Mouse (Mus musculus) lung, embryonic 14.5 days (tissue): ENCODE results near the gene Pak7. TPM values are rescaled to one million over a fixed set of nuclear protein-coding genes. Genes with fewer than 3 reads are reported as not detected.
"Not testable (repeated sequence)": the region's sequence is repeated elsewhere in the genome, so short reads cannot be mapped to it uniquely, and the experiment has no call there.

Experiments
- ATAC-seq: fragments of 200-750 bp; cut with Nextera tagmentation; 2 replicates; pipeline ENCODE4 v1.8.0; 2017; ENCODE audit warnings: mild to moderate bottlenecking, moderate TSS enrichment, moderate library complexity; ENCODE audit not compliant: insufficient read depth
- DNase-seq: peaks from one replicate; pipeline ENCODE4 v3.0.0-alpha.2; 2015
- H3K27ac ChIP-seq: fragments of 300-500 bp; sonication (generic); 2 replicates; pipeline ENCODE4 v1.5.1; 2014; ENCODE audit warnings: low read depth, mild to moderate bottlenecking, moderate library complexity
- H3K27me3 ChIP-seq: fragments of 300-500 bp; sonication (generic); 2 replicates; pipeline ENCODE4 v1.6.1; 2014; ENCODE audit warnings: low read length, control low read depth; ENCODE audit not compliant: insufficient read depth
- H3K36me3 ChIP-seq: fragments of 300-500 bp; sonication (generic); 2 replicates; pipeline ENCODE4 v1.6.1; 2014; ENCODE audit warnings: control low read depth; ENCODE audit not compliant: insufficient read depth
- H3K4me1 ChIP-seq: fragments of 300-500 bp; sonication (generic); 2 replicates; pipeline ENCODE4 v1.6.1; 2014; ENCODE audit warnings: antibody characterized with exemption, control low read depth; ENCODE audit not compliant: insufficient read depth
- H3K4me2 ChIP-seq: fragments of 300-500 bp; sonication (generic); 2 replicates; pipeline ENCODE4 v1.6.1; 2014; ENCODE audit warnings: mild to moderate bottlenecking
- H3K4me3 ChIP-seq: fragments of 300-500 bp; sonication (generic); 2 replicates; pipeline ENCODE4 v1.5.1; 2014; ENCODE audit warnings: low read depth, low read length
- H3K9ac ChIP-seq: fragments of 300-500 bp; sonication (generic); 2 replicates; pipeline ENCODE4 v1.6.1; 2014
- H3K9me3 ChIP-seq: fragments of 300-500 bp; sonication (generic); 2 replicates; pipeline ENCODE4 v1.6.1; 2016; ENCODE audit warnings: low read depth, low read length, control low read depth
- CTCF ChIP-seq: IDR thresholded peaks from 2 replicates; pipeline ENCODE4 v1.5.1; 2016; ENCODE audit warnings: antibody characterized with exemption, low read depth
- WGBS: fragments of 180-500 bp; shearing (Covaris S2); extraction: QIAGEN DNeasy Blood & Tissue Kit; methylation state at CpG from one replicate; pipeline ENCODE4 v1.1.7; 2014; 5-methylcytosine and 5-hydroxymethylcytosine counted together
- polyA plus RNA-seq: library from polyadenylated mRNA; unstranded; fragments of >200 nt; fragmentation: Nextera tagmentation; extraction: Ambion mirVana; gene quantifications from 2 replicates; pipeline ENCODE4 v1.2.1, GENCODE M21; 2014

Gene Pak7
- polyA plus RNA-seq, 1 experiment from 2014 or later, result 0.64 TPM

GRCm38 (mm10) chr2:136308743-136309142, 79.0 kb downstream of the Pak7 start:
- peak; percentile 4 for DNase-seq
- H3K9ac ChIP-seq, result no peak overlapping the region
- H3K27ac ChIP-seq, result no peak overlapping the region
- no peaks in the 10 kb centered on the region for H3K9me3 ChIP-seq
- TF ChIP-seq CTCF, result no peak
- no peaks in the 10 kb centered on the region for H3K4me1 ChIP-seq
- no peak overlapping the region for H3K4me2 ChIP-seq
- WGBS, result 67% methylated on average over 4 of the region's 4 CpGs
- ATAC-seq, result no peak
- no peaks in the 10 kb centered on the region for H3K36me3 ChIP-seq
- H3K4me3 ChIP-seq, result no peak overlapping the region
- no peaks in the 10 kb centered on the region for H3K27me3 ChIP-seq

- no peak overlapping the region for H3K9ac ChIP-seq
- no peak for TF ChIP-seq CTCF
Measured at GRCm38 (mm10) chr2:136302201-136302600, 85.6 kb downstream of the Pak7 start.

GRCm38 (mm10) chr2:136301406-136301805, 86.4 kb downstream of the Pak7 start:
- ATAC-seq, result no peak
- DNase-seq, result no peak

More at GRCm38 (mm10) chr2:136302201-136302600, 85.6 kb downstream of the Pak7 start:
- no peak for DNase-seq
- H3K36me3 ChIP-seq, result no peaks in the 10 kb centered on the region
- H3K27ac ChIP-seq, result no peak overlapping the region
- H3K4me2 ChIP-seq, result no peak overlapping the region
- no peak overlapping the region for H3K4me3 ChIP-seq
- ATAC-seq, result no peak
- H3K9me3 ChIP-seq, result no peaks in the 10 kb centered on the region
- WGBS, result 59% methylated on average over 2 of the region's 2 CpGs
- no peaks in the 10 kb centered on the region for H3K4me1 ChIP-seq
- H3K27me3 ChIP-seq, result no peaks in the 10 kb centered on the region

DNA sequence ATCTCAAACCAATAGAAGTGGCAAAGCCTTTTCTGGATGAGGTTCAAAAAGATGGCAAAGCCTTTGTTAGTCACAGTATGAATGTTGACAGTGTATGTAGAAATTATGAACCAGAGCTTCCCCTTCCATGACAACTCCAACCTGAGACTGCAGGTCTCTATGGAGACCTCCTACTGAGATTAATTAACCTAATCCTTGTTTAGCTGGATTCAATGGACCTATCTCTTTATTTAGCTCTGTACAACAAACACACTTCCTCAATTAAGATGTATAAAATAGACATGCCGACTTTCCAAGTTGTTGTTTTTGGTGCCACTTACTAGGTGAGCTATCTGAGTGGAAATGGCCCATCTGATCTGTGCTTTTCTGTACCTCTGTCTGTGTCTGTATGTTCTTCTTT, 90.4 kb downstream of the Pak7 start:
- ATAC-seq (no peak), DNase-seq (no peak)
- 64% methylated on average over 1 of the region's 1 CpGs for WGBS
- no peak for TF ChIP-seq CTCF
- H3K4me1 ChIP-seq, result no peaks in the 10 kb centered on the region
- no peaks in the 10 kb centered on the region for H3K9me3 ChIP-seq
- no peaks in the 10 kb centered on the region for H3K36me3 ChIP-seq
- H3K27me3 ChIP-seq, result no peaks in the 10 kb centered on the region
- H3K9ac ChIP-seq, result no peak overlapping the region
- H3K4me3 ChIP-seq, result no peak overlapping the region
- H3K27ac ChIP-seq, result no peak overlapping the region
- no peak overlapping the region for H3K4me2 ChIP-seq

More at GRCm38 (mm10) chr2:136301406-136301805, 86.4 kb downstream of the Pak7 start:
- Histone ChIP-seq H3K4me3 (no peak overlapping the region), H3K27me3 (no peaks in the 10 kb centered on the region), H3K9me3 (no peaks in the 10 kb centered on the region), H3K27ac (no peak overlapping the region), H3K4me2 (no peak overlapping the region), H3K4me1 (no peaks in the 10 kb centered on the region), H3K9ac (no peak overlapping the region), H3K36me3 (no peaks in the 10 kb centered on the region)
- TF ChIP-seq CTCF, result no peak

GRCm38 (mm10) chr2:136282043-136282442, 105.7 kb downstream of the Pak7 start:
- Histone ChIP-seq H3K4me2 (no peak overlapping the region), H3K36me3 (no peaks in the 10 kb centered on the region), H3K27ac (no peak overlapping the region), H3K27me3 (no peaks in the 10 kb centered on the region), H3K4me1 (no peaks in the 10 kb centered on the region), H3K9me3 (no peaks in the 10 kb centered on the region), H3K4me3 (no peak overlapping the region), H3K9ac (no peak overlapping the region)
- ATAC-seq (no peak), DNase-seq (no peak)
- no peak for TF ChIP-seq CTCF
- 69% methylated on average over 1 of the region's 1 CpGs for WGBS

DNA sequence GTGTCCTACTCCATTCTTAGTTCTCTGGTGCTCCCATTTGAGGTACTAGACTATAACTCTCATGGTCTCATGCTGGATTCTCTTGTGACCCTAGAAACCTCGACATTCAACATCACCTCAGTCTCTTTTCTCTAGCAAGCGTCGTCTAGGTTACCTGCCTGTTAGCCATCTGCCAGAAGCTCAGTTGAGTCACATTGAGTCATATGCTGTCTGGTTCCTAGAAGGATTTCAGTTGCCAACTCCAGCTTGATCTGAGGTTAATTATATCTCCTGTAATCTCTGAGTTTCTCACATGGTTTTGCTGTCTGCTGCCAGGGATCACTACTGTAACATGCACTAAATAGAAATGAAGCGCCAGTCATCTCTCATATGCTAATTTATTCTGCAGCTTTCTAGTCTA, 145.8 kb downstream of the Pak7 start:
- H3K27me3 ChIP-seq, H3K9ac ChIP-seq, H3K9me3 ChIP-seq, ATAC-seq, H3K27ac ChIP-seq, H3K4me2 ChIP-seq, DNase-seq, H3K4me1 ChIP-seq, H3K36me3 ChIP-seq, H3K4me3 ChIP-seq: not testable (repeated sequence)
- WGBS, result 83% methylated on average over 4 of the region's 4 CpGs

DNA sequence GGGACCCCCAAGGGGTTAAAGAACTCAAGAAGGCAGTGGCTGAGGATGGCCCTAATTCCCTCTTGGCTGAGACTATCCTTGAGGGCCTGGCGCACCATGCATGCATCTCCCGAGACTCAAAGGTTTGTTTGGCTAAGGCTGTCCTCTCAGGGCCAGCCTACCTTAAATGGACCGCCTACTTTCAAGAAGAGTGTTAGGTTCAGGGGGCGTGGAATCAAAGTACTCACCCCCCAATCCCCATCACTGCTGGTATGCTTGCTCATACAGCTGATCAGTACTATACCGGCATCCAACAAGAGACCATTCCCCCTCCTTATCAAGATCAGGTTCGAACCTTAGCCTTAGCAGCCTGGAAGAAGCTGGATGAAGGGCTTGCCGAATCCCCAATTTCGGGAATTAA, 156.5 kb downstream of the Pak7 start:
- ATAC-seq (no peak), DNase-seq (no peak)
- Histone ChIP-seq H3K4me1 (no peaks in the 10 kb centered on the region), H3K27me3 (no peaks in the 10 kb centered on the region), H3K27ac (no peak overlapping the region), H3K9me3 (no peaks in the 10 kb centered on the region), H3K9ac (no peak overlapping the region), H3K4me2 (no peak overlapping the region), H3K4me3 (no peak overlapping the region), H3K36me3 (no peaks in the 10 kb centered on the region)
- 89% methylated on average over 8 of the region's 8 CpGs for WGBS
- TF ChIP-seq CTCF, result no peak

GRCm38 (mm10) chr2:136204034-136204433, 183.7 kb downstream of the Pak7 start:
- no peak overlapping the region for H3K4me3 ChIP-seq
- no peak for ATAC-seq
- no peak for TF ChIP-seq CTCF
- H3K36me3 ChIP-seq, result no peaks in the 10 kb centered on the region
- DNase-seq, result no peak
- no peaks in the 10 kb centered on the region for H3K27me3 ChIP-seq
- no peak overlapping the region for H3K4me2 ChIP-seq
- H3K9me3 ChIP-seq, result no peaks in the 10 kb centered on the region
- WGBS, result 73% methylated on average over 4 of the region's 4 CpGs
- H3K4me1 ChIP-seq, result no peaks in the 10 kb centered on the region
- no peak overlapping the region for H3K27ac ChIP-seq
- H3K9ac ChIP-seq, result no peak overlapping the region
